Mouse (Mus musculus): ENCODE data around the gene Tctn3.

The Tctn3 gene

DNA sequence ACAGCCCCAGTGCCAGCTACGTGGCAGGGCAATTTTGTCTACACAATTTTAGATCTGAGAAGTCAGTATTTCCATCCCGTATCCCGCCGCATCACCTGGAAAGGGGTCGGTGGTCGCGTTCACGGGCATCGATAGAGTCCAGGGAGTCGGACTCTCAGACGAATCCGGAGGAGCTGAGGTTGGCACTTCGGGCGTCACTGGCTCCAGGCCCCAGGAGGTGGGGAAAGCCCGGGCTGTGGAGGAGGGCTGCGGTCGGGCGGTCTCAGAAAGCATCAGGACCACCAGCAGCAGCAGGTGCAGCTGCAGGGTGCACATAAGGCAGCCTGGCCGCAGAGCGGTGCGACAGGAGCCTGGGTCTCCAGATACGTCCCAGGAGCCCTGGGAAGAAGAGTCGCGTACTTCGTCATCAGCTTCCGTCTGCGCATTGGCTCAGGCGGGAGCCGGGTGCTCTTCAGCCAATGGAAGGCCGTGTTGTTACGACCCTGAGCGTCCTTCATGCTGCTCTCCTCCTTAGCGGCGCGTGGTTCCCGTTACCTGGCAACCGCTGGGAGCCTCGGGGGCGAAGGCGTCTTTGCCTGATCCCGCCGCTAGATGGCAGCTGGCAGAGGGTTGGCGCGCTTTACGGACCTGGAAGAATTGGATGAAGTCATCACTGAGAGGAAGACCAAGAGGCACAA is at the start of gene Tctn3, which contains the start of gene Entpd1:
Gene Tctn3 (minus strand): TSS at position 404 of the 677 bp plus-strand sequence.
Gene Entpd1 (plus strand): TSS at position 537 of the 677 bp plus-strand sequence.
- peak; percentile 93 for DNase-seq

DNA sequence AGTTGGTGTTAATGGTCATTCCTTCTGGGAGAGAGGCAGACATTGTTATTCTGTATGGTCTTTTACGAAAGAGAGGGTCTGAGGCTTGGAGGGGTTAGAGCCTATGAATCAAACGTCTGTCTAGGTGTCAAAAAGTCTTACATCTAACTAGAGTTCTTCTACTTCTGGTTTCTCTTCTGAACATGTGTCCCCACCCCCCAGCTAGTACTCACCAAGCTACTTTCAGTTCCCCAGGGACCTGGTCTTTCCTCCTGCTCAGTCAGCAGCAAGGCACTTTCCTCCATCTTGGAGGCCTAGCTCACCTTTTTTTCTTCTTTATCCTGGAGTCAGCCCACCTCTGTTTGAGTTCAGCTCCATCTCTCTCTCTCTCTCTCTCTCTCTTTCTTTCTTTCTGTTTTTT is 49.1 kb upstream of the Tctn3 start:
- DNase-seq, result no peak

DNA sequence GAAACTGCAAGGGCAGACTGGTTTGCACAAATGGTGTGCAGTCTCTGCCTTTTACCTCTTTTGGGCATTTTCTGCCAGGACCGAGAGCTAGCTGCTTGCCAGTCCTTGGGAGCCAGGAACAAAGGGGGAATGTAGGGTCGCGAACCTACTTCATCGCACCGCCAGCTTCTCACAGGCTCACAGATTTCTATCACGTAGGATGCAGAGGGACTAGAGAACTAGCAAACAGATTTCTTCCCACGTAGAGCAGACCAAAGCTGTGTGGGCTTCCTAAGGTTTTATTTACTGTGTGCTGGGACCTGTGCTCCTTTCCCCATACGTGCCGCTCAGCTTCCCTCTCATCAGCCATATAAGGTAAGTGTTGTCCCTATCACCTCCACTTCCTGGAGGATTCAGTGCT is 48.5 kb upstream of the Tctn3 start:
- peak; percentile 12 for DNase-seq

DNA sequence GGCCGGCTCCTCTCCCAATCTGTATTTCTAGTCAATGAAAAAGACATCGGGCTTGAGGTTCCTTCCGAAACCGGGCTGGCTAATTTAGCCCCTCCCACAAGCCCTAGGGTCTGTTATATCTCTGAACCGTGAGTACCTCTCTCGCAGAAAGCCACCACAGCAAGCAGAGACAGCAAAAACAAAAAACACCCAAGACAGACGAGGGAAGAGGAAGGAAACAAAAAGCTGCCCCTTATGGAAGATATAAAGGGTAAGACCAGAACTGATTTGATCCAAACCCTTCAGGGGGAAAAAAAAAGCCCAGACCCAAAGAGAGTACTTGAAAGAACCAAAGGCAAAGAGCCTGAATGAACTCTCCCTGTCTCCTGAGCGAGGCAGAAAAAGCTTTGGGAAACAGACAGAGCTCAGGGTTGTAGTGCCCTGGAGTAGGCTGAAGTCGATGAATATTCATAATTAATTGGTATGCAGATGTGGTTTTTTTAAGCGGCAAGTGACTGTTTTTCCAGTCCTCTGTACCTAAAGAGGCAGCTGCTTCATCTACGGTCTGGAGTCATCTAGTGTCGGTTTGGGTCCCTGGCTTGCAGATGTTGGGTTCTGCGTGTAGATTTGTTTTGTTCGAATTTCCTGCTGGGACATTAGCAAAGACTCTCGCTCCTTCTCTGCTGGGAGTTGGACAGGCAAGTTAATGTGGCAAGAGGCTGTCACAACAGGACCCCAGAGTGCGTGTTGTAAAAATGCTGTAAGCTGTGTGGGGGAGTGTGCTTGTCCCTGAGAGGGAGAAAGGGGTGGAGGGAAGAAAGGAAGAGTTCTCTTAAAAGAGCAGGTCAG is 47.8 kb upstream of the Tctn3 start:
- DNase-seq, result peak; percentile 33

DNA sequence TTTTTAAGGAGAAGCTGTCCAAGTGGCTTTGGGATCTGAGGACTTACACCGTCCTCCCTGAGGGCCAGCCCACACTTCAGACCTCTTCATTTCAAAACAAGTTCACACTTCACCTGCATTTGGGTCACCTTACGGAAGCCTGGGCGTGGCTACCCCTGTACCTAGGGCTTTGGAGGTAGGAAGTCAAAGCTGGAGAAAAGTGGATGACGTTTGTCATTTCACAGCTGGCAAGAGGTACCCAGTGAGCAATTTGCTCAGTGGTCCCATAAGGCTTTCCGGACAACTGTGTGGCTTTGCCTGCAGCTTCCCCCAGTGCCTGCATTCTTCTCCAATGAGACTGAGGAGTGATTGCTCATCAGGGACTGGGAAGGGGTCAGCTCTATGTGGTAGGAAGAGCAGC is 46.9 kb upstream of the Tctn3 start:
- DNase-seq, result no peak

DNA sequence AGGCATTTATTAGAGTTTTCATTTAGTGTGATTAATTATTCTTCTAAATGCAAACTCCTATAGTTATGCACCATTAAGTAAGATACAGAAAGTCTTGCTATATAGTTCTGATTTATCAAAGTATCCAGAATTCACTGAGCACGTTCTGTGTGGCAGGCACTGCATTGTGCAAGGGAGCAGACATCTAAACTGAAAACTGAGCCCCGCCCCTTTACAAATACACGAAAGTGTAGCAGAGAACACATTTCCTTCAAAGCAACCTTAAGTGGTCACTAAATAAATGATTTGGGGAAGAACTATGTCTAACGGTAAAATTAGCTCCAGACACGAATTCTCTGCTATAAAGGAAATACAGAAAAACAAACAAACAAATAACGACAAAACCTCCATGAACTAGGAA is 46.2 kb upstream of the Tctn3 start:
- DNase-seq, result no peak

- no peak for DNase-seq
Observed at GRCm38 (mm10) chr19:40656207-40656606, 44.2 kb upstream of the Tctn3 start.

DNA sequence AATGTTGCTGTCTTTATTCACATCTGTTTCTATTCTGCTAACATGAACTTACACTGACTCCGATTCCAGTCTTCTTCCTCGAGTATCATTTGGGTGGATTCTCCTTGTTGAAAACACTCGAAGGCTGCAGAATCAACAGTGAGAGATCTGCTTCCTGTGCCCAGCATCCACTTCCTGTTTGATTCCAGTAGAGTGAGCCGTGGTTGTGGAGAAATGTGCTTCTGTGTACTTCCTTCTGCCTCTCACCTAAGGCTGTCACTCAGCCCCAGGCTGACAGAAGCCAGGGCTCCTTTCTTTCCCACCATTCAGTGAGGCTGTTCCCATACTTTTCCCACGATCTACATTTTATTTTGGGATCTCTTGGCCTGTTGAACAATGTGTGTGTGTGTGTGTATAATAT is 38.1 kb upstream of the Tctn3 start:
- DNase-seq, result no peak

GRCm38 (mm10) chr19:40647319-40648158 is 35.5 kb upstream of the Tctn3 start:
- DNase-seq, result peak; percentile 51

DNA sequence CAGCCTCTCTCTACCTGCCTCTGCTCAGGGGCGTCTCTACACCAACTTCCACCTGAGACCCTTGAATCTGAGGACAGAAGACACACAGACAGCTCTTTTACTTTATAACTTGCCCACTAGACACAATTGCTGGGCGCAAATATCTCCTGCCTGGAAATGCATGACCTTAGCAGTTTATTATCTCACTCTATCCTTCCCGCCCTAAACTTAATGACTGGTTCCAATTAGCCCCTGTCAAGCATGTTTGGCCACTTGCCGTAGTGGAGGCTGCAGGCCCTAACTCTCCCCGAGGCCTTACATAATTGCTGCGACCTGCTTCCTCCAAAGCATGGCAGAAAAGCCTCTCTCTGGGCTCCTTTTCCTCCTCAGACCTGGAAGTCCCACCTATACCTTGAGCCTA is 34.3 kb upstream of the Tctn3 start:
- DNase-seq, result no peak

- DNase-seq, result no peak
Observed at GRCm38 (mm10) chr19:40643846-40644245, 31.8 kb upstream of the Tctn3 start.

- no peak for DNase-seq
Observed at GRCm38 (mm10) chr19:40640799-40641198, 28.8 kb upstream of the Tctn3 start.

DNA sequence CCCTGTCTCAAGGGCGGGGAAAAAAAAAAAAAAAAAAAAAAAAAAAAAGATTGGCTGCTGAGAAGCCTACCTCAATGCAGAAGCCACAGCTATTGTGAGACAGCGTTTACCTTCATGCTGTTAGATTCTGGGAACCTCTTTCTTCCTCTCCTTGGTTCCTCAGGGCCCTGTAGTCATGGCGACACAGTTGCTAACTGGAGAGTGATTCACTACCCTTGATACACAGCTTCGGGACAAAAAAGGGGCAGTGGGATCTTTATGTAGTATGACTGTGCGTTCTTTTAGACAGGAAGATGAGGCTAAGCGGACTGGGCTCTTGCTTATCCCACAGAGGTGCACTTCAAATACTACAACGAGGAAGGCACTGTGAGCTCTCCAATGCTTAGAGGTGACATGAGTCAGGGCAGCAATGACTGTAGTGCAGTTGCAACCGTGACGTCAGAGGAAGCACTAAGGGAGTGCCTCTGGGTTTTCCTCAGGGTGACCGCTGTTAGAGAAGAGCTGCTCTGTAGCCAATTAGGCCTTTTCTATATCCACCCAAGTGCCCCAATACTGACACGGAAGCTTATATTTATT is 27.8 kb upstream of the Tctn3 start:
- no peak for DNase-seq

GRCm38 (mm10) chr19:40638582-40638981 is 26.5 kb upstream of the Tctn3 start:
- no peak for DNase-seq

DNA sequence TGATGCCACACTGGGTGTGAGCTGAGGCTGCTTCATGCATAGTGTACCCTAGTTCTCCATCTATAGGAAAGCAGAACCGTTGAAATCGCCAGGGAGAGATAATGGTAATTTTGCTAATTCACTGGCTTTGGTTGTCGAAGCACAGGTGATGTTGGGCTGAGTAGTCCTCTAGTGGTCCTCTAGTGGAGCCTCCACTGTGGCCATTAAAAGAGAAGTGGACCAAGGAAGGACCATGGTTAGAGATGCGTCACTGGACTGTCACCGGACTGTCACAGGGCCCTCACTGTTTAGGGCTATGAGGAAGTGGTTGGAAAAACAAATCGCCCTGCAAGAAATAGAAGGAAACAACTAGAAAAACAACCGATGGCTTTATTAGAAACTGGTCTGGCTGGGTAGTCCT is 25.6 kb upstream of the Tctn3 start:
- no peak for DNase-seq

- peak; percentile 42 for DNase-seq
Observed at GRCm38 (mm10) chr19:40637091-40637490, 25.1 kb upstream of the Tctn3 start.

DNA sequence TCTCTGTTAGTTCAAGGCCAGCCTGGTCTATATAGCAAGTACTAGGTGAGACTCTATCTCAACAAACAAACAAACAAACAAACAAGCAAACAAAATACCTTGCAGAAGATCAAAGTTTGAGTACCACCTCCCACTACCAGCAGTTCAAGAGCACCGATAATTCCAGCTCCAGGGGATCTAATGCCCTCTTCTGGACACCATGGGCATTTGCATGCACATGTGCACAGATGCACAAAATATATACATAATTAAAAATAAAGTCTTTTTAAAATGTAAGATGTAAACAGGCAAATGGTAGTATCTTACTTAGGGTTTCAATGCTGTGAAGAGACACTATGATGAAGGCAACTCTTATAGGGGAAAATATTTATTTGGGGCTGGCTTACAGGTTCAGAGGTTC is 21.1 kb upstream of the Tctn3 start:
- no peak for DNase-seq

DNA sequence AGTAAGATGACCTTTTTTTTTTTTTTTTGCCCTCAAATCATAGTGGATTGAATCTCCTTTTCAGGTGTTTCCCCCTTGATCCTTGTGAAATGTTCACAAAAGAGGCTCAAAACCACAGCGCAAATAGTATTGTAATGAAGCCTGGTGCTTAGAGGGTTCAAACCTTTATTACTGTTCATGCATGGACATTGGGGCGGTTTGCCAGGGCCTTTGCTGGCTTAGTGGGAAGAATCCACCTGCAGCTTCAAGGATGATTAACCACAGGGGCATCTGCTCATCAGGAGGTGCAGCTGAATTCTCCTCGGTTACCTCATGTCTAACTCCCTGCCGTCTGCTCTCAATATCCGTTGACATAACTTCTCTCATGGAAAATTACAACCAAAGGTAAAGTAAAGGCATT is 20.6 kb upstream of the Tctn3 start:
- no peak for DNase-seq

DNA sequence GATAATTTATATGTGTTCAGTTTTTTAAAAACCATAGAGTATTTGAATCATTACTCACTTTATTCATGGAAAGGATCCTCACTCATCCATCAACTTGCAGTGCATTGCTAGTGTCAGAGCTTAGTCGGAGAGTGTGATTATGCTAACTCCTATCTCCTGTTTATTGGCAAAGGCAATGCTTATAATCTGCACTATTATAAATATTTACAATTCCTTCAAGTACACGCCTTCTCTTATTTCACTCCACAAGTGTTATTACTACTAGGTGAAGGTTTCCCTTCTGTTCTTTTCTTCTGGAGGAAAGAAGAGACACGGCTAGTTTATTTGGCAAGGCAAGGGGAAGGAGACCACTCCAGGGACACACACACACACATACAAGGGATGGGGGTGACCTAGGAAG is 20.2 kb upstream of the Tctn3 start:
- no peak for DNase-seq

- no peak for DNase-seq
Observed at GRCm38 (mm10) chr19:40630606-40631005, 18.6 kb upstream of the Tctn3 start.

DNA sequence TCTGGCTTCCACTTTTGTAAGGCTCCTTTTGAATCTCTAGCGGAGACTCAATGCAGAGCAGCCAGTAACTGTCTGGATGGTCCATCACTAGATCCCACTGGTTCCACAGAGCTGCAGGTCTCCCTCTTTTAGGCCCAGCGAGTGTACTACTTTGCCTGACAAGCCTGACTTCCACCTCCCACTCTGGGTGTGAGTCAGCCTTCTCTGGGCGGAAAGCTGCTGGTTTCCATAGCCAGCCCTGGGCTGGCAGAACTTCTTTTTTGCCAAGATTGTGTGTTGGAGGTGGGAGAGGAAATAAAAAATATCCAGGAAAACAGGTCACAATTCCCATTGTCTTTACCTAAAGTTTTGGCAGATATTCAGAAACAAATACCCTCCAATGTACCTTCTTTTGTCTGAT is 18.1 kb upstream of the Tctn3 start:
- no peak for DNase-seq

DNA sequence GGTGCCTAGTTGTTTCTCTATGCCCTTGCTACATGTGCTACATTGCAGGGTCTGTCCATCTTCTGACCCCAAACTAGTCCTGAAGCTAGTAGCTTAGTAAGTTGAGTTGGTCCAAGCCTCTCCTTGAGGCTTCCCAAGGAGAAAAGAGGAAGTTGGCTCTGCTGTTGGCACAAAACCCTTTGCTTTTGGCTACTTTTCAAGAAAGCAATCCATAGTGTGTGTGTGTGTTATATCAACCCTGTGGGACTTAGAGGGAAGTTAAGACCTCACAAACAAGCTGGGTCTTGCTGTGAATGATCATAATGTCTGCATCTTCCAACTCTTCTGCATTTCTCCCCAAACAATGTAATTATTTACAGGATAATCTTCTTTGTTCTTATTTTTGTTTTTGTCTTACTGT is 16.9 kb upstream of the Tctn3 start:
- no peak for DNase-seq

DNA sequence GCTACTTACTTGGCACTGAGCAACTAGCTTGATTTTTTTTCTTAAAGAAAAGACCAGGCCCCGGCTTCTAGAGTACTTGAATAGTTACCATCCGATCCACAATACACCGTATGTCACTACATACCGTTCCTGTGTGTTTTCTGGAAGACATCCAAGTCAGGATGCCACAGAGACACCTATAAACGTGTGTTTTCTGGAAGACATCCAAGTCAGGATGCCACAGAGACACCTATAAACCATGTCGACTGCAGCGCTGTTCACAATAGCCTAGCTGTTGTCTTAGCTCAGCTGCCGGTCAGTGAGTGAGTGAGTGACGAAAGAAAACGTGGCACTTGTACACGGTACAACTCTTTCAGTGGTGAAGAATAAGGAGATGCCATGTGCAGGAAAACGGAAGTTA is 13.9 kb upstream of the Tctn3 start:
- no peak for DNase-seq

All from kidney, adult 18-20 months (tissue).